Mouse (Mus musculus) hindbrain, embryonic 13.5 days (tissue): Measurements from ENCODE around the gene Ndufb7. TPM values are rescaled to one million over a fixed set of nuclear protein-coding genes. Genes with fewer than 3 reads are reported as not detected.
A peak's percentile ranks its signal among the peaks of the same experiment; 100 is the strongest.
"Not testable (repeated sequence)": the region's sequence is repeated elsewhere in the genome, so short reads cannot be mapped to it uniquely, and the experiment has no call there.

Source experiments
- ATAC-seq: fragments of 200-750 bp; cut with Nextera tagmentation; 2 replicates; pipeline ENCODE4 v1.8.0; 2017; ENCODE audit warnings: moderate TSS enrichment; ENCODE audit not compliant: low FRiP score
- H3K27ac ChIP-seq: fragments of 300-500 bp; sonication (generic); 2 replicates; pipeline ENCODE4 v1.5.1; 2015; ENCODE audit warnings: inconsistent platforms, mild to moderate bottlenecking, moderate library complexity
- H3K27me3 ChIP-seq: fragments of 300-500 bp; sonication (generic); 2 replicates; pipeline ENCODE4 v1.6.1; 2015; ENCODE audit warnings: mild to moderate bottlenecking, inconsistent platforms
- H3K36me3 ChIP-seq: fragments of 300-500 bp; sonication (generic); 2 replicates; pipeline ENCODE4 v1.6.1; 2015; ENCODE audit warnings: mild to moderate bottlenecking, inconsistent platforms
- H3K4me1 ChIP-seq: fragments of 300-500 bp; sonication (generic); replicated peaks from 2 replicates; pipeline ENCODE4 v1.6.1; 2015; ENCODE audit warnings: inconsistent platforms
- H3K4me2 ChIP-seq: fragments of 300-500 bp; sonication (generic); 2 replicates; pipeline ENCODE4 v1.6.1; 2015; ENCODE audit warnings: inconsistent platforms, mild to moderate bottlenecking, moderate library complexity
- H3K4me3 ChIP-seq: fragments of 300-500 bp; sonication (generic); 2 replicates; pipeline ENCODE4 v1.5.1; 2015; ENCODE audit warnings: mild to moderate bottlenecking, inconsistent platforms
- H3K9ac ChIP-seq: fragments of 300-500 bp; sonication (generic); 2 replicates; pipeline ENCODE4 v1.6.1; 2015; ENCODE audit warnings: mild to moderate bottlenecking, inconsistent platforms
- H3K9me3 ChIP-seq: fragments of 300-500 bp; sonication (generic); 2 replicates; pipeline ENCODE4 v1.6.1; 2016; ENCODE audit warnings: inconsistent platforms
- WGBS: fragments of 180-500 bp; shearing (Covaris S2); methylation state at CpG from one replicate; pipeline ENCODE4 v1.1.7; 2015; 5-methylcytosine and 5-hydroxymethylcytosine counted together
- polyA plus RNA-seq: library from polyadenylated mRNA; unstranded; fragments of >200 nt; fragmentation: Nextera tagmentation; extraction: Ambion mirVana; gene quantifications from 2 replicates; pipeline ENCODE4 v1.2.1, GENCODE M21; 2015

Ndufb7 gene
- 375 and 381 TPM in 2 replicates for polyA plus RNA-seq

DNA sequence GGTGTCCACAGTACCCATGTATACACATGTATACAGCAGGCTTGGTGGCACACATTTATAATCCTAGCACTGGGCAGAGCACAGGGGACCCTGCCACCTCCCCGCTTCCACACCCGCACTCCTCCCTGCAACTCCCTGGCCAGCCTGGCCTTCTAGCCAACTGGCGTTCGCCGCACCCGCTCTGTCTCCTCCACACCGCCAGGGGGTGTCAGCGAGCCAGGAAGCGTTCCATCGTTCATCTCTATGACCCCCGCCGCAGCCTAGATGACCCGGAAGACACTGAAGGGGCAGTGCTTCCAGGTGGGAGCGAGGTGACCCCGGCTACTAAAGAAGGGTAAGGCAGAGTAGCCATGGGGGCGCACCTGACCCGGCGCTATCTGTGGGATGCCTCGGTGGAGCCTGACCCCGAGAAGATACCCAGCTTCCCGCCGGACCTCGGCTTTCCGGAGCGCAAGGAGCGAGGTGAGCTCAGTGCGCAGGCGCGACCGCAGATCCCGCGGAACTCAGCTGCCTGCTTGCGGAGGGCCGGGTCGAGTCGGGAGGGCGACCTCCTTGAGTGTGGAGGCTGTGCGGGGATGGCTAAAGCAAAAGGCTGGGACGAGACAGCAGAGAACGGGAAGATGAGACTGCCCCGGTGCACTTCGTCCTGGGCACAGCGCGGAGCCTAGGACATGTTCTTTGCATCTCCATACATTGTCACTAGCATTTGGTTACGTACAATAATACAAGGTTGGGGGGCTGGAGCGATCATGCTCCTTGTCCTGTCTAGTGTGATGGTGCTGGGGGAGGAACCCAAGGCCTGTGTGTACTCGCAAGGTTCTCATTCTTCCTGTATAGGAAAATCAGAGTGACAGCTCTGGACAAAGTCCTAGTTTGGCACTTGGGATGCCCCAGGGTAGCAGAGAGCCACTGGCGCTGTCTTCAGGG is at the start of gene Ndufb7:
Ndufb7 (plus strand) TSS at position 203 of the 927 bp plus-strand sequence.
- no peaks in the 10 kb centered on the region for H3K9me3 ChIP-seq
- ATAC-seq, result peak; percentile 91
- H3K4me1 ChIP-seq, result peaks cover 26% of the 10 kb centered on the region
- peak within 1 kb of the TSS; percentile 85 for H3K27ac ChIP-seq
- peak within 1 kb of the TSS; percentile 97 for H3K4me2 ChIP-seq
- under 1% methylated on average over 48 of the region's 48 CpGs for WGBS
- peak within 1 kb of the TSS; percentile 72 for H3K4me3 ChIP-seq
- H3K27me3 ChIP-seq, result no peaks in the 10 kb centered on the region
- H3K36me3 ChIP-seq, result peaks cover 28% of the 10 kb centered on the region
- H3K9ac ChIP-seq, result peak within 1 kb of the TSS; percentile 91

DNA sequence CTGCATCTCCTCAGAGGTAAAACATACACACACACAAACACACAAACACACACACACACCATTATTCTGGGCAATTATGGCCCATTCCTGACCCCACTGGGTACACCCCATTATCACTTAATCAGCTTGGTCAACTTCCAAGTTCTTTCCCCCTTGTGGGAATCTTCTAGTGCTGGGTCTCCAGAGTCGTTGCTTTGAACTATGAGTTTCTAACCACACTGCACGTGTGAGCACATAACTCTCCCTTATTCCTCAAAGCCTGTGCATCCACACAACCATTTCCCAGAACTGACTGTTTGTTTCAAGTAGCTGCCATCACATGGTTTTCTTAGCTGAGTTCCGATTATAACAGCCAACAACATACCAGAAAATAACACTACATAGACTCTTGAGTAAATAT is 46.0 kb upstream of the Ndufb7 start:
- Histone ChIP-seq H3K9me3 (peaks cover 4% of the 10 kb centered on the region; the same call in 1 of the 2 replicates), H3K4me3 (no peak overlapping the region), H3K27ac (no peak overlapping the region), H3K4me2 (no peak overlapping the region), H3K36me3 (no peaks in the 10 kb centered on the region), H3K4me1 (no peaks in the 10 kb centered on the region), H3K27me3 (no peaks in the 10 kb centered on the region), H3K9ac (no peak overlapping the region)
- no peak for ATAC-seq
- WGBS, result 88% methylated on average over 3 of the region's 3 CpGs

DNA sequence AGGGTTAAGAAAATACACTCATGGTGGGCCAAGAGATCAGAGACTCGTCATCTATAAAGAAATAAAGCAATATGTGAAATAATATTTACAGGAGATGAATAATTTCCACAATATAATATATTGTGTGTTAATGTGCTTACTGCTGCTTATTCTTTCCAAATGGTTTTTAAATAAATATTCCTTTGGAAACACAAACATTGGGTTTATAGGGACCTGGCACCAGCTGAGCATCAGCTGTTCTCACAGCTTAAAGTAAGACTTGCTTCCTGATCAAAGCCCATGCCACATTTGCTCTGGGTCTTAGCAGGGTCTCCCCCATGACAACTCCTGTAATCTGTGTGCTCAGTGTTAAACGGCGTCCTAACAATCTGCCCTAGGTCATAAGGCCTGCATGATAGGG is 45.6 kb upstream of the Ndufb7 start:
- H3K9me3 ChIP-seq, H3K36me3 ChIP-seq, H3K4me3 ChIP-seq, H3K4me2 ChIP-seq, H3K27ac ChIP-seq, ATAC-seq, H3K4me1 ChIP-seq, H3K9ac ChIP-seq, H3K27me3 ChIP-seq: not testable (repeated sequence)
- WGBS, result 81% methylated on average over 3 of the region's 3 CpGs

DNA sequence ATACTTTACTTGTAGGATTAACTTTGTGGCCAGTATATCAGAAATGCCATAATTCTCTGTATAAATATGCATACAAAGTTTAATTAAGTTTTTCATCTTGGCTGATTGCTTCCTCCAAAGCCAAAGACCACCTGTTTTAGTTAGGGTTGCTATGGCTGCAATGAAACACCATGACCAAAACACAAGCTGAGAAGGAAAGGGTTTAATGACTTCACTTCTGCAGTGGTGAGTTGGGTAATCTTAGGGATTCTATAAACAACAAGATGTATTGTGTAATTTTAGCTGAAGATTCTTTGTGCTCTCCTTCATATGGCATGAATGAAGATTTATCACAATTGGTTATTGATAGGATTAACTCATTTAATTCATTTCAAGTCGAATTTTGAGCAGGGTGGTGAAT is 45.2 kb upstream of the Ndufb7 start:
- Histone ChIP-seq H3K4me3 (no peak overlapping the region), H3K36me3 (no peaks in the 10 kb centered on the region), H3K9ac (no peak overlapping the region), H3K27me3 (no peaks in the 10 kb centered on the region), H3K4me2 (no peak overlapping the region), H3K4me1 (no peaks in the 10 kb centered on the region), H3K9me3 (peaks cover 4% of the 10 kb centered on the region; the same call in 1 of the 2 replicates), H3K27ac (no peak overlapping the region)
- WGBS, result 31% methylated on average over 1 of the region's 1 CpGs
- no peak for ATAC-seq

DNA sequence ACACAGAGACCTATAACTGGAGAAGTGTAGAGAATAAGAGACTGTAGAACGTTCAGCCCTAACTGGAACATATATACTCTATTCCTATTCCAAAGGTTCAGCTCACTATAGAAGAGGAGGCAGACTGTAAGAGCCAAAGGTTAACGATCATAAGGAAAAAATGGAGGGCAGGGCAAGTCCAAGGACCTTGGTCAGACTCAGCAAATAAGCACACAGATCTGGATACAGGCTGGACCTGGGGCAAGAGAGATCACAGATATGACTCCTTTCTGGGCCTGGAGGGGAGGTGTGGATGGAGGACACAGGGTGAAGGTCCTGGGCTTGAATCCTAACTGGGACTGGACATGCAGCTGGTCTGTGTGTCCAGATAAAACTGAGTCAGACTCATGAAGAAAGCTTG is 31.7 kb upstream of the Ndufb7 start:
- no peaks in the 10 kb centered on the region for H3K9me3 ChIP-seq
- H3K36me3 ChIP-seq, result no peaks in the 10 kb centered on the region
- H3K4me3 ChIP-seq, result no peak overlapping the region
- H3K4me1 ChIP-seq, result no peaks in the 10 kb centered on the region
- no peak for ATAC-seq
- 94% methylated on average over 2 of the region's 2 CpGs for WGBS
- no peak overlapping the region for H3K27ac ChIP-seq
- no peak overlapping the region for H3K4me2 ChIP-seq
- no peaks in the 10 kb centered on the region for H3K27me3 ChIP-seq
- H3K9ac ChIP-seq, result no peak overlapping the region

DNA sequence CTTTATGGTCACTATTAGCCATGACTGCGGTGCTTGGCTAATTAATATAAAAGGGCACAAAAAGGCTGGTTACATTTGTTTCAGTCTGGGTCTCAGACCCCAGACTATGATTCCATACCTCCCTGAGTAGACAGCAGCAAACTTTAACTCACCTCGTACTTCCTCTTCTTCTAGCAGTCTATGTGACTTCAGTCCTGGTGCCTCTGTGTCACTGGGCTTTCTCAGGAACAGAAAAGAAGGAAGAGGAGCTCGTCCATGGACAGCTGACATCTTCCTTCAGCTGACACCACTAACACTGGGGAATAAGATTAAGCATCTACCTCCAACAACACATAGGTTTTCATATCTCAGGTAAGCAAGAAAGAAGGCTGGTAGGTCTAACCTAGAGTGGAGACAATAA is 30.7 kb upstream of the Ndufb7 start, which contains the start of gene Olfr370:
Olfr370 (plus strand) TSS at position 45 of the 400 bp plus-strand sequence.
- H3K36me3 ChIP-seq, result no peaks in the 10 kb centered on the region
- ATAC-seq, result no peak
- no peak within 1 kb of the TSS for H3K9ac ChIP-seq
- no peaks in the 10 kb centered on the region for H3K9me3 ChIP-seq
- no peaks in the 10 kb centered on the region for H3K27me3 ChIP-seq
- no peak within 1 kb of the TSS for H3K4me2 ChIP-seq
- no peaks in the 10 kb centered on the region for H3K4me1 ChIP-seq
- WGBS, result 88% methylated on average over 3 of the region's 3 CpGs
- H3K4me3 ChIP-seq, result no peak within 1 kb of the TSS
- no peak within 1 kb of the TSS for H3K27ac ChIP-seq

DNA sequence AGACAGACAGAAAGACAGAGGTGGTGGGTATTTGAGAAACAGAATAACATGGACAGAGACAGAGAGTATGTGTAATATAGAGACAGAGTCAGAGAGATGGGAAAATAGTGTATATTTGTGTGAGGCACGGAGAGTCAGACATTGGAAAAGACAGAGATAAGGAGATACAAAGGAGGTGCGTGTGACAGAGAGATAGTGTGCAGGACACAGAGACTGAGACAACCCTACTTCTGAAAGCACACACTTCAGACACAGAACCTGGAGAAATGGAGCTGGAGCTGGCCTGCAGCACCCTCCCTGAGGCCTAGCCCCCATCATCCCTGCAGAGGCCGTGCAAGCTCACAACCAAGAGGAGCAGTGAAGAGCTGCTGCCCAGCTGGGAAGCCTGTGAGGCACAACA is 3.8 kb upstream of the Ndufb7 start:
- no peak for ATAC-seq
- no peak overlapping the region for H3K4me3 ChIP-seq
- peaks cover 9% of the 10 kb centered on the region for H3K4me1 ChIP-seq
- H3K9ac ChIP-seq, result no peak overlapping the region
- H3K9me3 ChIP-seq, result no peaks in the 10 kb centered on the region
- H3K27ac ChIP-seq, result no peak overlapping the region
- H3K4me2 ChIP-seq, result no peak overlapping the region
- WGBS, result 81% methylated on average over 3 of the region's 3 CpGs
- no peaks in the 10 kb centered on the region for H3K27me3 ChIP-seq
- no peaks in the 10 kb centered on the region for H3K36me3 ChIP-seq

DNA sequence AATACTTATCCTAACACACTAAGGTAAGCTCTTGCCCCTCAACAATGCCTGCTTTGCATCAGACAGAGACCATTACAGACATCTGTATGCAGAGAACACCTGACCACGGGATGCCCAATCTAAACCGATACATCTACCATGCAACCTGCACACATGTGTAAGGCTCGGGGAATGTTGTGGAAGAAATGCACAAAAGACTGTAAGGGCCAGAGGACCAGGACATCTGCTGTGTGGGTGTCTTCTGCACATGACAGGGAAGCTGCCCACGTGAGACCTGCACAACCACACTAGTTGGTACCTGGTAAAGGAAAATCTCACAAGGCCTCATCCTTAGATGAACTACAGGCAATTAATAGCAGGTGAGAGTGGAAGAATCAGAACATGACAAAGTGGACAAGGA is 3.2 kb upstream of the Ndufb7 start:
- WGBS, result 79% methylated on average over 4 of the region's 4 CpGs
- ATAC-seq, result no peak
- H3K27me3 ChIP-seq, result no peaks in the 10 kb centered on the region
- H3K9me3 ChIP-seq, result no peaks in the 10 kb centered on the region
- H3K4me3 ChIP-seq, result no peak overlapping the region
- H3K9ac ChIP-seq, result no peak overlapping the region
- no peak overlapping the region for H3K27ac ChIP-seq
- H3K36me3 ChIP-seq, result no peaks in the 10 kb centered on the region
- H3K4me1 ChIP-seq, result peaks cover 15% of the 10 kb centered on the region
- no peak overlapping the region for H3K4me2 ChIP-seq

DNA sequence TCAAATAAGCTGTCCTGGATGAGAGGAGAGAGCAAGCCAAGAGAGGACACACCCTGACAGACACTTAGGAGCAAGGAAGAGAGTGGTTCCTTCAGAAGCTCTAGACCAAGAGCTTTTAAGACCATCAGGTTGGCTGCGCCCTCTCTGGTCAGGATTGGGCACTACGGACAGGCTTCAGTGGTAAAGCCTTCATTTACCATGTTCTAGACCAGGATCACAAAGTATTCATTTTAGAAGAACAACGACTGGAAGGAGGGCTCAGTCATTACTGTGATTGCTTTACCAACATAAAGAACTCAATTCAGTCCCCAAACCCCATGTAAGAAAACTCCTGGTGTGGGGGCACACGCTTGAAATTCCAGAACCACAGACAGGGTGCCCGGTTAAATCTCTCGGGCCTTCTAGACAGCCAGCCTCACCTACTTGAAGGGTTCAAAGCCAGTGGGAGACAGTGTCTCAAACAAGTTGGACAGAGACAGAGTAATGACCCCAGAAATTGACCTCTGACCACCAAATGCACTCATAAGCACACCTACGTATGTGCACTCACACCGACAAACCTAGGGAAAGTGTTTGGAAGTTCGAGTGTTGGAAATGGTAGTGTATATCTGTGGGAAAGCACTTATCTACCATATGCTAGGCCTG is 618 bp upstream of the Ndufb7 start:
- no peak; the same call in 1 of the 2 replicates for ATAC-seq
- no peak overlapping the region for H3K9ac ChIP-seq
- H3K27me3 ChIP-seq, result no peaks in the 10 kb centered on the region
- 75% methylated on average over 9 of the region's 9 CpGs for WGBS
- H3K4me1 ChIP-seq, result peaks cover 26% of the 10 kb centered on the region
- H3K9me3 ChIP-seq, result no peaks in the 10 kb centered on the region
- no peak overlapping the region for H3K27ac ChIP-seq
- H3K4me2 ChIP-seq, result no peak overlapping the region
- no peak overlapping the region; the same call in 1 of the 2 replicates for H3K4me3 ChIP-seq
- H3K36me3 ChIP-seq, result peaks cover 19% of the 10 kb centered on the region

DNA sequence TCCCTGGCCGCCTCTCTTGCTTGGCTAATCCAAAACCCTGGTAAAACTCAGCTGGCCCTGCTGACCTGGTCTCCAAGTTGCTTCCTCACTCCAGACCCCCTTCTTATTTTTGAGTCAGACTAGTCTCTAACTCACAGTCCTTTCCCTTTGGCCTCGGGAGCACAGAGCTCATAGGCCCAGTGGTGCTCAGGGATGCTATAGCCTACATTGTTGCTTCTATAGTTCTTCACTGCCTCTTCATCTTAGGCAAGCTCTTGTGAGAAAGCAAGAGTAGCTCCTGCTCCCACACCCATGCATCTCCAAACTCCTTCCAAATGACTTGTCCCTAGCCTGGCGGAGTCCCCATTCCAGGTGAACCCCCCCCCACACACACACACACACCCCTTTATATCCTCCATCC is 1.2 kb downstream of the Ndufb7 start:
- no peaks in the 10 kb centered on the region for H3K27me3 ChIP-seq
- peak overlapping the region; percentile 72 for H3K4me3 ChIP-seq
- H3K9ac ChIP-seq, result peak overlapping the region; percentile 91
- no peak overlapping the region for H3K27ac ChIP-seq
- peaks cover 38% of the 10 kb centered on the region for H3K36me3 ChIP-seq
- H3K9me3 ChIP-seq, result no peaks in the 10 kb centered on the region
- H3K4me1 ChIP-seq, result peaks cover 26% of the 10 kb centered on the region
- peak overlapping the region; percentile 97 for H3K4me2 ChIP-seq
- 53% methylated on average over 3 of the region's 3 CpGs for WGBS
- ATAC-seq, result no peak

DNA sequence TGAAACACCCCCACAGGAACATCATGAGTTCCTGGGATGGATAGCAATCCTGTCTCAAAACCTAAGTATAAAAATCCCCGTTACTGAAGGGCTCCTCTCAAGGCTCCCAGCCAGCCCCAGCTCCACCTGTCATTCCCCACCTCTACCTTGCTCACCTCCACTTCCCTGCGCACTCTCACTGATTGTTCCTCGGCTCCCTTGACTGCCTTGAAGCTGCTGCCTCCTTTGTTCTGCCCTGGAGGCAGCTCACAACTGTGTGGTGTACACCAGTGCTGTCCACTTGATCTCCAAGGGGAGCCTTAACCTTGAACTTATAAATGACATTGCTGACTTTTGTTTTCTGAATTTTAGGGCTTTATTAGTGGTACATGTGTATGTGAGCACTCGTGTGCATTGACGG is 1.7 kb downstream of the Ndufb7 start:
- Histone ChIP-seq H3K27ac (no peak overlapping the region), H3K36me3 (peaks cover 42% of the 10 kb centered on the region), H3K4me1 (peaks cover 26% of the 10 kb centered on the region), H3K9ac (peak overlapping the region; percentile 91), H3K4me3 (no peak overlapping the region; the same call in 1 of the 2 replicates), H3K9me3 (no peaks in the 10 kb centered on the region), H3K27me3 (no peaks in the 10 kb centered on the region), H3K4me2 (peak overlapping the region; percentile 97)
- no peak for ATAC-seq
- 73% methylated on average over 5 of the region's 5 CpGs for WGBS

DNA sequence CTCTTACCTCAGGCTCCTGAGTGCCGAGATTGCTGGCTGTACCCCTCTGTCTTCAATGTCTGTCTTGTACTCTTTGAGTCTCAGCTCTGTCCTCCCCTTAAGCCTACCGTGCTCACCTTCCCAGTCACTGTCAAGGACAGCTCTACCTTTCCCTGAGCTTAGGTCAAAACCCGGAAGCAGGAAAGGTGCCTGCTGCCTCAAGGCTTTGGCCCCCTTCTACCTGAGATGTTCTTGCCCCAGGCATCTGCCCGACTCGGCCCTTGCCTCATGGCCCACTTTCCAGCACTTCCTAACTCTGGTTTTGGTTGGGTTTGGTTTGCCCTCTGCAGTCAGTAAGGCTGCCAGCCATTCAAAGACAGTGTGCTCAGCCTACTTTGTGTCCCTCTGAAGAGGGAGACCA is 2.3 kb downstream of the Ndufb7 start:
- Histone ChIP-seq H3K4me1 (peaks cover 26% of the 10 kb centered on the region), H3K36me3 (peaks cover 48% of the 10 kb centered on the region), H3K4me3 (no peak overlapping the region; the same call in 1 of the 2 replicates), H3K9me3 (no peaks in the 10 kb centered on the region), H3K27ac (no peak overlapping the region), H3K9ac (no peak overlapping the region; the same call in 1 of the 2 replicates), H3K27me3 (no peaks in the 10 kb centered on the region), H3K4me2 (no peak overlapping the region)
- WGBS, result 80% methylated on average over 5 of the region's 5 CpGs
- no peak for ATAC-seq
